Mouse (Mus musculus): ENCODE measurements at regions not wholly inside any gene's neighbourhood (a gene's known extent, or its start where the extent isn't known, plus 50 kb on each side); places are given as distances from the start of the nearest gene placed in this dataset.

- no peak for TF ChIP-seq TBP (IDR thresholded peaks at IDR 0.05; ENCODE audit: low read depth, low read length)
- no peak for TF ChIP-seq CTCF (IDR thresholded peaks at IDR 0.05 in 2 of 3, conservative IDR thresholded peaks at IDR 0.05 in 1 of 3; ENCODE audit: control insufficient read depth in 1 of 3, insufficient read depth in 1 of 3, low read depth in 2 of 3, low read length in 3 of 3, poor library complexity in 1 of 3, severe bottlenecking in 1 of 3)
- no peak for TF ChIP-seq RAD21 (IDR thresholded peaks at IDR 0.05; ENCODE audit: low read depth, low read length)
- no peak for TF ChIP-seq CHD1 (IDR thresholded peaks at IDR 0.05; ENCODE audit: low read depth, low read length)
- TF ChIP-seq SIN3A (IDR thresholded peaks at IDR 0.05; ENCODE audit: low read length): no peak
- TF ChIP-seq UBTF (IDR thresholded peaks at IDR 0.05; ENCODE audit: borderline replicate concordance, insufficient read depth, low read depth, low read length): no peak
Measured at GRCm38 (mm10) chr13:103655966-103656365, 118.4 kb downstream of the Srek1 start.
